Mouse (Mus musculus): Measurements from ENCODE around the gene Gucy2d.

Gene Gucy2d

DNA sequence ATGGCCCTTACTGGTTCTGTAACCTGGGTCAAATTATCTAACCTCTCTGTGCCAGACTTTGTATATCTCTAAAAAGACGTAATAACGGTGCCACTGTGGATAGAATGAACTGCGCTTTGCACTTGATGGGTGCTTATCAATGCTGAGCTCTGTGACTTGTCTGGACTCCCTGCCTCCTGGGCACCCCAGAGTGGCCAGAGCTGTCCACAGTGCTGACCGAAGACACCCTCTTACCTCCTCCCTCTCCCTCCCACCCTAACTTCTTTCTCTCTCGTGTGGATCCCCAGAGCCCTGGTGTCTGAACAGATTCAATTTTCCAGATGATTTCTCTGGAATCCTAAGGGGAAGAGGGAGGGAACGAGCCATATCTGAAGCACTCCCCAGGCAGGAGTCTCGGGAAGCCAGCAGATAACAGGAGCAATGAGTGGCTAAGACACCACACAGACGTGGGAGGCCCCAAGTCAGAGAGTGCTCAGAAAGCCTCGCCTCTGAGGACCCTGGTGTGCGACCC is at the start of gene Gucy2d:
TSS of gene Gucy2d (plus strand) at position 461 of the 511 bp plus-strand sequence.
- in situ Hi-C loops (cut with MboI; ENCODE audit: low sequenced_read_pairs): no loop called here

DNA sequence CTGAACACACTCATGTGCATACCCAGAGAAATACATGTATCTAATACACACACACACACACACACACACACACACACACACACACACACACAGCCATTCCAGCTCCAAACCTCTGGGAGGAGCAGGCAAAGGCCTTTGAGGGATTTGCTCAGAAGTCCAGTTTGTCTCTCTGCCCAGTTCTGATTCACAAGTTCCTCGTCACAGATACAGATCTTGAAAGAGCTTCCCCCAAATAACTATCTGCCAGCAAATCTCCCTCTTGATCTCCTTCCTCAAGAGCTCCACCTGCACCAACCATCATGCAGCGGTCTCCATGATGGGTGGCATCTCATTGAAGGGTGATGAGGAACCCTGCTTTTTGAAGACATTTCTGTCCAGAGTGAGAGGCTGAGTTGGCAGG is 49.7 kb upstream of the Gucy2d start:
- in situ Hi-C loops (cut with MboI; ENCODE audit: low sequenced_read_pairs): no loop called here

DNA sequence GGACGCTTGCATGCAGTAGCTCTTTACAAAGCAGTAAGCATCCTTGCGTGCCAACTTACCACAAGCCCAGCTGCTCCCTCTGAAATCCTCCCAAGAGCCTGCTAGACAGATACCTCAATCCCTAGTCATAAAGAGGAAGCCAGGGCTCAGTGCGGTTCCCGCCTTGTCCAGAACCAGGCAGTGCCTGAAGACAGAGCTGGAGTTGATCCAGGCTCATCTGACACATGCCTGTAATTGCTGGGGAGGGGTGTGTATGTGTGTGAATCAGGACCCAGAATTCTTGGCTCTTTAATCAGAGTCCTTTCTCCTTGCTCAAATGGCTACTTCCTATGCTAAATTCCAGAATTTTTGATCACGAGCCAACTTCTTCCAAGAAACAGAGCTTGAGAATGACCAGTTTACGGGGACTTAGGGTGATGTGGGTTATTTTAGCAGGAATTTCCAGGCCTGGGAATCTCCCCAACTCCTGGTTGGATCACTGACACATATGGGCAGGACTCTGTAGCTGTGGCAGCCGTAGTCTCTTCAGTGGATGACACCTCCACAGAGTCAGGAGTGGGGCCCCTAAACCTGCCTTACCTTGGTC is 48.8 kb upstream of the Gucy2d start:
- in situ Hi-C loops (cut with MboI; ENCODE audit: low sequenced_read_pairs): no loop called here

DNA sequence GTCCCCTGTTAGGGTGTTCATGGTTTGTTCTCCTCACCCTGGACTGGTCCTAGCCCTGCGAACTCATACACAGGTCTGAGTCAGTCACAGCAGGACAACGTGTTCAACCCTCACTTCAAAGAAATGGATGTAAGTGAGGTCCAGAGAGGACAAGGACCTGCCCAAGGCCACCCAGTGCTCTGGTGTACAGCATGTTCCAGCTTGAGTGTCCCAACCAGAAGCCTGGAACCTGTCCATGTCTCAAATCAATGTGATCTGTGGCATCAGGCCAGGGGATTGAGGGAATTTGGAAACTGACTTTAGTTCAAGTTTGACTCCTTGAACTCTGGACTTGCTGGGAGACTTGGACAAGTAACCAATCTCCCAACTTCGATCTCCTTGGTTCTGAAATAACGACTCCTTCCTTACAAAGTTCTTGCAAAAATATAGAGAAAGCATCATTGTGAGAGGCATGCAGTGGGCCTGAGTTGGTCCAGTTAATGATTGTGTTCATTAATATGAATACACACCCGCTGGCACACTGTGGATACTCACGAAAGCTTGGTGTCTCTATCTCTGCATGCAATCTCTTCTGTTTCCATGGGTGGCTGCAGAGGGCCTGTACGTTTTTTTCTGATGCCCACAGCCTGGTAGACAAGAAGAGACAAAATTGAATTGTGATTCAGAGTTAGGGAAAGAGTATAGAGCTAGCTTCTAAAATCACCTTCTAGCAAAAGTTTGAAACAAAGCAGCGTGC is 47.6 kb upstream of the Gucy2d start:
- in situ Hi-C loops (cut with MboI; ENCODE audit: low sequenced_read_pairs): no loop called here

DNA sequence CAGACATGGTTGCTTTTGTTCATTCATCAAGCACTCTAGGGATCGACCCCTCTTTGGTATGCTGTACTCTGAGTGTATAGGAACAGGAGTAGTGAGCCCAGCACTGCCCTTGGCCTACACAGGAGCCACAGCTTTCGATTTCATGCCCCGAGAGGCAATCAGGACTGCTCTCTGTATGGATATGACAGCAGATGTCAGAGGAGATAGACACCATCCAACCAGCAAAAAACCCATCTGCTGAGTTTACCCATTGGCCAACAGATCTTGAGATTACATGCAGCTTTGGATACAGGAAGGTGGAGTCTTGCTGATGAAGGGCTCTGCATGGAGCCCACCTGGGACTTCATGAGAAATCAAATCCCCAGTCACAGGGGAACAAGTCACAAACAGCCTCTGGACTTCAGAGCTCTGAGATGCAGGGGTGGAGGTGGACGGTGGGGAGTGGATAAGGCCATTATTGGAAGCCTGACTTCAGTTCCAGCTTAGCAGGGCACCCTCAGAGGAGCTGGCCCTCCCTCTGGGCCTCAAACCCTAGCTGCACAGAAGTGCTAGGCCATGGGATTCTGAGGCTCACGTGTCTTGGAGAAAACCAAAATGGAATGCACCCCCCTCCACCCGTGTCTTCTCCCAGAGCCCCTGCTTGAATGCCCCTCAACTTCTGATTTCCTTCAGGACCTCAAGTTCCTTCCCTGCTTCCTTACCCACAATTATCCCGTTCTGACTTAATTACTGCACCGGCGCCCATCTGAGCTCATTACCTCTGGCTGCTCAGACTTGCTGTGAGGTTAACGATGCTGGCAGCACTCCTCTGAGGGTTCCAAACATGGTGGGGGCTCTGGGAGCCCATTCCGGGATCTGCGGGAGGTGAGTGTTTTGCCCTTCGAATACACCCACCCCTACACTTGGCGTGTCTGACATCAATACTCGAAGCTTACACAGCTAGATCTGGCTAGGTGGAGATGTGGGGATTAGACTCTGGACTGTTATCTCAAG is 37.3 kb upstream of the Gucy2d start:
- in situ Hi-C loops (cut with MboI; ENCODE audit: low sequenced_read_pairs): no loop called here

DNA sequence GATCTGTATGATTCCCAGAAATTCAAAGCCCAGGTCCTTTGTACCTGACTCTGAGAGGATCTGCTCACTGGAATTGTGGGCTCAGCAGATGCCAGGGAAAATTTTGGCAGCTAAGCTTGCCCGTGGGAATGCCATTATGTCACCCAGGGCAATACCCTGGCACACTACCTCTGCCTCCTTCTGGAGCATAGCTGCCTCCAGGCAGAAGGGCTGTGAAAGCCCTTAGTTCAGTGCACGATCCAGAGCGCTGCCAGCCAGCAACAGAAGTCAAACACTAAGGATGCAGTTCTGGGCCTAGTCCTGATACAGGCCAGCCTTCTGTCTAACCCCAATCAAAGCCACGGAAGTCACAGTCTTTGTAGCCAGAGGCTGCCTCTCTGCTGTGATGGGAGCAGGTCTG is 36.2 kb upstream of the Gucy2d start:
- in situ Hi-C loops (cut with MboI; ENCODE audit: low sequenced_read_pairs): no loop called here

DNA sequence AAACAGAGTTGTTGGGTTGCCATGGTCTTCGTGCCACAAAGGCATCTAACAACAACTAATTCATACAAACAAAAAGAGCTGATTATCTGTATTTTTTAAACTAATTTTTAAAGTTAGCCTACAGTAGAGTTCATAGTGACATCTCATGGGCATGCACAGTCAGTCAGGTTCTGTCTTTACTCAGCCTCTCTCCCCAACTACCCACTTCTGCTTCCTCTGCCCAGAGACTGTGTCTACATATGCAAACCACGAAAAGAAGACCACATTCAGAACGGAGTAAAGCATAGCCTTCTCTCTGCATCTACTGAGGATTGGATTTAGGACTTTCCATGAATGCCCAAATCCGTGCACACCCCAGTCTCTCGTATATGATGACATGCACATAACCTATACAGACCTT is 32.6 kb upstream of the Gucy2d start:
- in situ Hi-C loops (cut with MboI; ENCODE audit: low sequenced_read_pairs): no loop called here

DNA sequence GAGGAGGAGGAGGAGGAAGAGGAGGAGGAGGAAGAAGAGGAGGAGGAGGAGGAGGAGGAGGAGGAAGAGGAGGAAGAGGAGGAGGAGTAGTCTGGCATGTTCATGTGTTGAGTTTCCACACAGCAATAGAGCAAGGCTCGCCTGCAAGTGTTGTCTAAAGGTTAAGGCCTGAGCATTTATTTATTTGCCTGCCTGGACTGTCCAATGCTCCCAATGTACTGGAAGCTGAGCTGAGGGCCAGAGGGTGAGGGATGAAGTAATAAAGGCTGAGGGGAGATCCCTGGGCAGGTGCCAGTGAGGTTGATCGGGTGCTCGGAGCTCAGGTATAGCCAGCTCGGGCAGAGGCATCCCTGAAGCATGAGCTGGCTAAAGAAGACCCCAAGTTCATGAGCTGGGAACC is 27.1 kb upstream of the Gucy2d start:
- in situ Hi-C loops (cut with MboI; ENCODE audit: low sequenced_read_pairs): no loop called here

DNA sequence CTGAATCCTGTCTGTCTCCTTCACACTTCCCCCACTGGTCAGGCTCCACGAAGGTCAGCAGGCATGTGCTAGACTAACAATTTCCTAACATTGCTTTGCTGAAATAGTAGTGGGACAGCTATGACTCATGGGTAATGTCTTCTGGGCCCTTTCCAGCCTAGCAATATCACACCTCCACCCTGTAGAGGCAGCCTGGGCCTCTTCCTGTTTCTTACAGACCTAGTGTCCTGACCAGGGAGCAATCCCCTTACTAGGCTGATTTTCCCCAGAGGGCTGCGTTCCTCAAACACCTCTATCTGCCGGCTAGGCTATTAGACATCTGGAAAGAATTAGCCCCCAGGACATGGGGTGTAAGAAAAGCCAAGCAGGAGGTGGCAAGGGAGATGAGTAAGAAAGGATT is 24.7 kb upstream of the Gucy2d start:
- in situ Hi-C loops (cut with MboI; ENCODE audit: low sequenced_read_pairs): no loop called here

DNA sequence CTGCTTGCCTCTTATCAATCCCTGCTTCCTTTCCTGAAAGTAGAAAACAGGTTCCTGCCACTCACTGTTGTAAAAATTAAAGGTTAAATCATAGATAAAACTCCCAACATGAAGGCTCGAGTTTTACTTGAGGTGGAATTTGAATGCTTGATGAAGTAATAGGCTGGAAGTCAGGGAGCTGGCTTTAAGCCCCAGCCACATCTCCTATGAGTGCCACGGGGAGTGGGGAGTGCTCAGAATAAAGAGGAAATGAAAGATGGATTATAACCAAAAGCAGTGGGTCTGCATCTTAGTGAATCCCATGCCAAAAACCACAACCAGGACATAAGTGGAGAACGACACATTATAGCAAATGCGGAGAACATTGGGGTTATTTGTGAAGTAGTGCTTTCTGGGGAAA is 24.2 kb upstream of the Gucy2d start:
- in situ Hi-C loops (cut with MboI; ENCODE audit: low sequenced_read_pairs): no loop called here

DNA sequence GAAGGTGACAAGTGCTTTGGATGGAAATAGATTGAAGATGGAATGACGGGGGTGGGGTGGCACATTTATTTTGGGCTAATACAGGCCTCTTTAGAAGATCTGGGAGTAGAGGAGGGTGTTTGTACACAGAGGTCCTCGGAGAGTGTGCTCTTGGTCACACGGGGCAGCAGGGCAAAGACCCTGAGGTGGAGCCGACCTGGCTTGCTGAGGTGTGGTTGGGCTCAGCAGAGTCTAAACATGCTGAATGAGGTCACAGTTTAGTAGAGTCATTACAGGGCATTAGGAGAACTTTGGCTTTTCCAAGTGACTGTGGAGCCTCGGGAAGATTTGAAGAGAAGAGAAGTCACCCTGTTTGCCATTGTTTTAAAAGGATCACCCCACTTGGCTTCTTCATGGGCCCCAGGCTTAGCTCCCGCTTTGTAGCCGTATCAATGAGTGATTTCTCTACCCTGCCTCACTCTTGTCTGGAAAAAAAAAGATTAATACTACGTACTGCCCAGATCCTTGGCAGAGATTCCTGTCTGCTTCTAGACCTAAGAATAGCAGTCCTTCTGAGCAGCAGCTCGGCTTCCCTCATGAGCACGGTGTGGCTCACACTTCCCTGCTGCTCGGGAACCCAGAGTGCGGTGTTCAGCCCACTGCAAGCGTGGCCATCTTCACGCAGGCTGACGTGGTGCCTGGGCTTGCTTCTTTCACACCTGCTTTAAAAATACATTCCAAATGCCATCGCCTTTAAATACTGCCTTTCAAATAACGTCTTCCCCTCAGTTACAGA is 22.0 kb upstream of the Gucy2d start:
- in situ Hi-C loops (cut with MboI; ENCODE audit: low sequenced_read_pairs): no loop called here

DNA sequence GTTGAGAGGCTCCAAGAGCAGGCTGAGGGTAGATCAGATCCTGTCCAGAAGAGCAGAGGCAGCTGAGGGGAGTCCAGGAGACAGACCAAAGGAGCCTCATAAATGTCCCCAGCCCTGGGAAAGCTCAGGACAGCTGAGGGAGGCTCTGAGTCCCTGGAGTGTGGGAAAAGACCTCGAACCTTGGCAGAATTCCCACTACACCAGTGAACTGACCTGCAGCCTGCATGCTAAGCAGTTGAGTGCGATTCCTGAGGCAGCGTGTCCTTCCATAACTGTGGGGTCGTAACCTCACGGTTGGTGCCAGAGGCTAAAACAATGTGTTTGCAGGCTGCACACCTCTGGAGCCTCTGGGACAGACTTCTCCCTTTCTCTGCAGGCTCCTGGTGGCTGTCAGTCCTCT is 20.9 kb upstream of the Gucy2d start:
- in situ Hi-C loops (cut with MboI; ENCODE audit: low sequenced_read_pairs): no loop called here

DNA sequence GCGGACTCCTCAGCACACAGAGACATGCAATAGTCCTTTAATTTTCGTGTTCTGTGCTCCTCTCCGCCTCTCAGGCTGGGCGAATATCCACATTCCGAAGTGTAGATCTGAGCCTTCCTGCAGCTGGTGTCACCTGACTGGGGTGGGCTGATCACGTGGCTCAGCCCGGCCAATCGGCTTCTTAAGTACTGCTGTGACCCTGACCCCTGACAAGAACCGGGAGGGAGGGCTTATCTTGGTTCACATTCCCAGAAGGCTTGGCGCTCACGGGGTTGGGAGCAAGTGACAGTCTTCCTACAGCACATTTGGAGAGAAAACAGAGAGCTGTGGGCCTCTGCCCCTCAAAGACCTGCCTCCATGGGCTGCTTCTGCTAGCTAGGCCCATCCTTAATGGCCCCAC is 16.7 kb upstream of the Gucy2d start:
- in situ Hi-C loops (cut with MboI; ENCODE audit: low sequenced_read_pairs): no loop called here

DNA sequence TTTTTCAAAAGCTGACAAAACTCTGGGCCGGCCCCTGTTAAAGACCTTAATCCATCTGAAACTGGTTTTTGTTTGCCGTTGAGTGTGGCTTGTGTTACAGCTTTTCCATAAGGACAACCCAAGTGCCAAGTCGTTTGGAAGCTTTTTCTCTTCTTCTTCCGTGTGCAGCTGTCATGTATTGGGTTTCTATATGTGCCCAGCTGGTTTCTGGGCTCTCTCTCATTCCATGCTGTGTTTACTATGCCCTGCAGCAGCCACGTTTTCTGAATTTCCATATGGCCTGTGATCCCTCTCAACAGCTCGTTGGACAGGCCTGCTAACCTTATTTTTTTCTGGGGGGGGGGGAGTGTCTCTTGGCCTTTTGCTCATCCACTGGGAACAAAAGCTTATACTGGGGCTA is 15.8 kb upstream of the Gucy2d start:
- in situ Hi-C loops (cut with MboI; ENCODE audit: low sequenced_read_pairs): no loop called here

DNA sequence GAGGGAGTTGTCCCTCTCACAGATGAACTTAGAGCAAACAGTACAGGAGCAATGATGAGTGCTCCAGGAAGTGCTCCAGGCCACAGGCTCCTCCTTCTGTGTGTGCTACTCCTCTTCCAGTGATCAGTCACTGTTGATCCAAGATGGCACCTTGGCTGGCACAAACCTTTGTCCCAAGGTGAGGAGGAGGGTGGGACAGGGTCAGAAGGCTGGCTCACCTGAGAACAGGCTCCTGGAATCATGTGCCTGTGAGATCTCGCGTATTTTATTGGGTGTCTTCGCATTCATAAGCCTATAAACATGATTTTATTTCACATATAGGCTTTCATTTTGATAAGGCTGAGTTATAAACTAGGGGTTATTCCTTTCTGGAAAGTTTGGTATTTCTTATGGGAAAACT is 14.7 kb upstream of the Gucy2d start:
- in situ Hi-C loops (cut with MboI; ENCODE audit: low sequenced_read_pairs): no loop called here

DNA sequence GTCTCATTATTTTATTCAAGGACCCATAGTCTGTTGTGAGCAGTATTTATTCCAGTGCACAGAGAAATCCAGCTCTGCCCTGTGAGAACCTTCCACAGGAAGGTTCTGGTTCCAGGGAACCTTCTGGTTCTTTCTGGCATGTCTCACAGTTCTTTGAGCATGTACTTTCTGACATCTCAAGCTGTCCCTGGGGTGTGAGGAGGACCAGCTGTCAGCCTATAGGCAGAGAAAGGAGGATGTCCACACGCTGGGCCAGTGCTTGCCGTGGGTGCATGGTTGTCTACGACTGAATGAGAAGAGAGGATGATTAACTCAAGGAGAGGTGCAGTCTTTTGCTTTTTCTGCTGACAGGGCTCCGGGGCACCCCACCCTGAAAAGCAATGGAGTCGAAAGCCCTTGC is 13.6 kb upstream of the Gucy2d start:
- in situ Hi-C loops (cut with MboI; ENCODE audit: low sequenced_read_pairs): no loop called here

DNA sequence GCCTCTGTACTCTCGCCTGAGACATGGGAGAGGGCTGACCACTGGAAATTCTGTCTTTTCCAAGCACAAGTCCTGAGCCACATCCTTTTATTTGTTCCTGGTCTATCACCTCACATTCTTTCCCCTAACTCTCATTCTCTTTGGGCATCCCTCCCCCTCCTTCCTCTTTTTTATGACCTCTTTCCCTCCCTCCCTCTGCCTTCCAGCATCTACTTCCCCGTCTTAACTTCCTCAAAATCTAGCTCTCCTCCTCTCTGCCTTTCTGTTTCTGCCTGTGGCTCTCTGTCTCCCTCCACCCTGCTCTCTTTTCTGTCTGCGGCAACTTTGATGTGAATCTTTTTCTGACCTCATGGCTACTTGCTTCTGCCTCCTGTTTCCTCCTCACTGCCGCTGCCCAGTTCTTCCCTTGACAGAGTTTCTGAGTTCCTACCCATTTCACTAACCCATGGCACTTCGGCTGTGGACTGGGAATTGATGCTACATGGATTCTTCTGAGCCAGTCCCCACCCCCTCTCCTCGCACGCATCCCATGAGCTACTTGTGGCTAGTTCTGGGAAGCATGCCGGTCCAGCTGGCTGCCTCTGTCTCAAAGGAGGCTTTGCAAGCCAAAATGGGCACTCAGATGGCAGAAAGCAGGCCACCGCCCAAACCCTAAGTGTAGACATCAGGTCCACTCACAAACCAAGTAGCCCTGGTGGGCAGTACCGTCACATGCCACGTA is 12.9 kb upstream of the Gucy2d start:
- in situ Hi-C loops (cut with MboI; ENCODE audit: low sequenced_read_pairs): no loop called here

DNA sequence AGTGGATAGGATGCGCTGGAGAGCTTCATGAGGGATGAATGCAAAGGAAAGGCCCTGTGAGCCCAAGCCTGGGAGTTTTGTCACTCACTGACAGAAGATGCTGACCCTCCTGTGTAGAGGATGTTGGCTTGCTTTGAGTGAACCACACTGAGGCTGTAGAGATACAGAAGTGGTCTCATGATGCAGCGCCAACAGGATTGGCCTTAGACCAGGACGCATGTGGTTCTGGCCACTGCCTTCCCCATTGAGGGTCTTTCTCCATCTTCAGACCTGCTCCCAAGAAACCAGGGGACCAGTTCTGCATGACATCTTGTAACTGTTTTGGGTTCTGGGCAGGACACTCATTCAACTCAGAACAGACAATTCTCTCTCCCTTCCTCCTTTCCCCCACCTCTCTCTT is 10.6 kb upstream of the Gucy2d start:
- in situ Hi-C loops (cut with MboI; ENCODE audit: low sequenced_read_pairs): no loop called here

DNA sequence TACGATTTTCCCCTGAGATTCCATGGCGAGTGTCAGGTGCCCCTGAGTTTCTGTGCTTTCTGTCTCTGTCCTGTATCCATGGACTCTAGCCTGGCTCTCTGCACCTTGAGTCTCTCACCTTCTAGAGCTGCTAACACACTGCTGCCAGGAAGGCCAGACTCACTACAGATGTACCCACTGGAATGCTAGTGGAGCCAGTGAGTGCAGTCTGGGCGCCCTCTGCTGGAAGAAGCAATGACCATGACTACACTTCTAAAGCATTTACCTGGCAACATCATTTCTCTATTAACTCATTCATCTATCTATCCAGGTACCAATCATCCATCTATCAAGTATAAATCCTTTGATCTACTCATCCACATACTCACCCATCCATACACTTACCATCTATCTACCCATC is 9.4 kb upstream of the Gucy2d start:
- in situ Hi-C loops (cut with MboI; ENCODE audit: low sequenced_read_pairs): loop anchor here (5.0 kb wide), 1 partner anchor 73 kb away; no protein-coding TSS in a partner anchor

DNA sequence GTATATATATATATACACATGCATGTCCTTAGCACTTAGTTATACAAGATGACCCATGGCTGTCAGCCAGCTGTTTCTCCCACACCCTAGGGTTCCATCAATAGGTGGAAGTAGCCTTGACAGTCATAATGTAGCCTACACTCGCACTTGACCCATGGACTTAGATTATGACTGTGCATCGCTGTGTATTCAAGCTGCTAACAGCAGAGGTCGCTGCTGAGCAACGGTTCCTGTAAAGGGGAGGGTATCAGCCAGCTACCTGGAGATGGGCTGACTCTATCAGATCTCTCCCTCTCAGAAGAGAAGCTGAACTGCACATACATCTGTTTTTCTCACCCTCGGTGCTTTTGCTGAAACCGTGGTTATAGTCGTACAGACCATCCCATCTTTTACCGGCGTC is 2.6 kb upstream of the Gucy2d start:
- in situ Hi-C loops (cut with MboI; ENCODE audit: low sequenced_read_pairs): no loop called here
